Mouse (Mus musculus) erythroblast, embryonic 14.5 days (primary cell): ENCODE data around the gene Cacna1d.

Experiments used
- GATA1 ChIP-seq: IDR thresholded peaks from 2 replicates; pipeline ENCODE4 v1.6.1; 2012; ENCODE audit warnings: low read length, inconsistent platforms, mixed read lengths
- TAL1 ChIP-seq: IDR thresholded peaks from 3 replicates; pipeline ENCODE4 v1.6.1; 2012; ENCODE audit warnings: low read length, inconsistent platforms, mixed read lengths

- TF ChIP-seq TAL1 (no peak), GATA1 (no peak)
Measured at GRCm38 (mm10) chr14:30510214-30510763, 19.0 kb upstream of the Cacna1d start.
